Mouse (Mus musculus) hindbrain, postnatal 0 days (tissue): ENCODE data around the gene Lrrc59. TPM values are rescaled to one million over a fixed set of nuclear protein-coding genes. Genes with fewer than 3 reads are reported as not detected.

Source experiments
- ATAC-seq: fragments of 200-750 bp; cut with Nextera tagmentation; 2 replicates; pipeline ENCODE4 v1.8.0; 2017; ENCODE audit warnings: mild to moderate bottlenecking, moderate TSS enrichment, moderate library complexity
- DNase-seq: peaks from one replicate; pipeline ENCODE4 v3.0.0-alpha.2; 2015; ENCODE audit warnings: low spot score
- H3K27ac ChIP-seq: fragments of 300-500 bp; sonication (generic); 2 replicates; pipeline ENCODE4 v1.5.1; 2014; ENCODE audit warnings: mild to moderate bottlenecking
- H3K27me3 ChIP-seq: fragments of 300-500 bp; sonication (generic); 2 replicates; pipeline ENCODE4 v1.6.1; 2014; ENCODE audit warnings: low read length, mixed read lengths; ENCODE audit not compliant: insufficient read depth
- H3K36me3 ChIP-seq: fragments of 300-500 bp; sonication (generic); 2 replicates; pipeline ENCODE4 v1.6.1; 2014; ENCODE audit warnings: low read length, mixed read lengths; ENCODE audit not compliant: insufficient read depth
- H3K4me1 ChIP-seq: fragments of 300-500 bp; sonication (generic); 2 replicates; pipeline ENCODE4 v1.6.1; 2014; ENCODE audit warnings: antibody characterized with exemption, low read length, mixed read lengths; ENCODE audit not compliant: insufficient read depth
- H3K4me2 ChIP-seq: fragments of 300-500 bp; sonication (generic); 2 replicates; pipeline ENCODE4 v1.6.1; 2014; ENCODE audit warnings: low read depth, mild to moderate bottlenecking, low read length, moderate library complexity, mixed read lengths
- H3K4me3 ChIP-seq: fragments of 300-500 bp; sonication (generic); 2 replicates; pipeline ENCODE4 v1.5.1; 2014; ENCODE audit warnings: low read length
- H3K9ac ChIP-seq: fragments of 300-500 bp; sonication (generic); replicated peaks from 2 replicates; pipeline ENCODE4 v1.6.1; 2014; ENCODE audit warnings: mild to moderate bottlenecking, low read length, moderate library complexity, mixed read lengths
- H3K9me3 ChIP-seq: fragments of 300-500 bp; sonication (generic); 2 replicates; pipeline ENCODE4 v1.6.1; 2016; ENCODE audit warnings: low read length, mixed read lengths
- CTCF ChIP-seq: IDR thresholded peaks from 2 replicates; pipeline ENCODE4 v1.5.1; 2016; ENCODE audit warnings: antibody characterized with exemption, control low read depth, low read depth
- WGBS: fragments of 180-500 bp; shearing (Covaris S2); extraction: QIAGEN DNeasy Blood & Tissue Kit; methylation state at CpG from one replicate; pipeline ENCODE4 v1.1.7; 2014; 5-methylcytosine and 5-hydroxymethylcytosine counted together
- polyA plus RNA-seq: library from polyadenylated mRNA; unstranded; fragments of >200 nt; fragmentation: Nextera tagmentation; extraction: Ambion mirVana; gene quantifications from 2 replicates; pipeline ENCODE4 v1.2.1, GENCODE M21; 2015
- total RNA-seq: library from RNA; depleted of rRNA; stranded (reverse); fragments of >200 nt; gene quantifications from 2 replicates; pipeline ENCODE4 v1.2.3, GENCODE M21; 2014

Gene Lrrc59
- total and polyA plus RNA-seq, 2 experiments from 2014 or later, result 105 to 131 TPM

DNA sequence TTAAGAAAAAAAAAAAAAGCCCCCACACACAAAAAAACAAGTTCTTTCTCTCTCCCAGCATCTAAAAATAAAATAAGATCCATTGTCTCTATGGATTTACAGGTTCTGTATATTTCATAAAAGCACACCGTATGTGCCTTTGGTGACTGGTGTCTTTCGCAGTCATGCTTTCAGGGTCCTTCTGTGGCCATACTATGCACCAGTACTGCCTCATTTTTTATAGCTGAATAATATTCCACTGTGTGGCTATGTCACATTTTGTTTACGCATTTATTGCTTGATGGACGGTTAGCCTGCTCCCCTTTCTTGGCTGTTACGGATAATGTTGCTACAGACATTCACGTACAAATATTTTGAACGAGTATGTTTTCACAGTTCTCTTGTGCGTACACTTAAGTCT is 23.4 kb downstream of the Lrrc59 start:
- H3K4me3 ChIP-seq, result peak overlapping the region; percentile 53
- H3K36me3 ChIP-seq, result no peaks in the 10 kb centered on the region
- H3K27ac ChIP-seq, result no peak overlapping the region
- no peak for ATAC-seq
- no peaks in the 10 kb centered on the region for H3K9me3 ChIP-seq
- WGBS, result 54% methylated on average over 8 of the region's 8 CpGs
- H3K9ac ChIP-seq, result peak overlapping the region; percentile 56; the same call in 1 of the 2 replicates
- H3K4me1 ChIP-seq, result peaks cover 5% of the 10 kb centered on the region
- TF ChIP-seq CTCF, result no peak
- DNase-seq, result no peak
- peak overlapping the region; percentile 79 for H3K4me2 ChIP-seq
- no peaks in the 10 kb centered on the region for H3K27me3 ChIP-seq

DNA sequence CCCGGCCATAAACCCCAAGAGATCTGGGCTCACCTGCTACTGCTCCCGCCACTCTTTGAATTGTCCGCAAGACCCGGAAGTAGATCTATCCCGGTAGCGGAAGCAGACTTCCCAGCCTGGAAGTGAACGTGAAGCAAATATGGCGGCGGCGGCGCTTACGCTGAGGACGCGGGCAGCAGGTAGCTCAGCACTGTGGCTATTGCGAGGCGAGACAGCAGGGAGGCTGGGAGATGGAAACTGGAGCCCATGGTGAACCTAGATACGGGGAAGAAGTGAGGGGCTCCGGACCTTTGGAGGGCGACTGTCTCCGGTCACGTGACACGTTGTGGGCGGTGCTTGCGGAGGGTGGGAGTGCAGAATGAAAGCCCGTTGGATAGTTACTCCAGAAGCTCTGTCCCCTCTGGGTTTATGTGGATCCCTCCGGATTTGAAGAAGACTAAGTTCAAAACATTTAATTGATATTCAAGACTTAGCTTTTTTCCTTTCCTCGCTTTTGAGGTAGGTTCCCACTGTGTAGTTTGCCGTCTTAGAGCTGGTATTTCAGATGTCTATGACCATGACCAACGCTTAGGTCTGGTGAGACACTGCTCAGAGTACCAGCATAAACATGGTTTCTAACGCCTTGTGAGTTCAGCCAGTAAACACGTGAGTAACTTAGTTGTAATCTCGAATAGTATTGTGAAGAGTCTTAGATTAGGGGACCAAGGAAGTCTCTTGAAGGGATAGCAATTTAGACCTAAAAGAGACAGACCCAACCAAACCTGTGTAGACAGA is 24.3 kb downstream of the Lrrc59 start, which contains the start of the genes Mrpl27 and Eme1:
TSS of gene Mrpl27 (plus strand) at position 105 of the 774 bp plus-strand sequence.
TSS of gene Eme1 (minus strand) at position 302 of the 774 bp plus-strand sequence.
- DNase-seq (peak; percentile 89), ATAC-seq (peak; percentile 95)
- H3K27me3 ChIP-seq, result no peaks in the 10 kb centered on the region
- peak within 1 kb of the TSS; percentile 79 for H3K4me2 ChIP-seq
- peaks cover 5% of the 10 kb centered on the region for H3K4me1 ChIP-seq
- no peaks in the 10 kb centered on the region for H3K9me3 ChIP-seq
- TF ChIP-seq CTCF, result no peak
- peak within 1 kb of the TSS; percentile 86 for H3K27ac ChIP-seq
- H3K4me3 ChIP-seq, result peak within 1 kb of the TSS; percentile 53
- peak within 1 kb of the TSS; percentile 56 for H3K9ac ChIP-seq
- H3K36me3 ChIP-seq, result no peaks in the 10 kb centered on the region
- 1% methylated on average over 32 of the region's 32 CpGs for WGBS

DNA sequence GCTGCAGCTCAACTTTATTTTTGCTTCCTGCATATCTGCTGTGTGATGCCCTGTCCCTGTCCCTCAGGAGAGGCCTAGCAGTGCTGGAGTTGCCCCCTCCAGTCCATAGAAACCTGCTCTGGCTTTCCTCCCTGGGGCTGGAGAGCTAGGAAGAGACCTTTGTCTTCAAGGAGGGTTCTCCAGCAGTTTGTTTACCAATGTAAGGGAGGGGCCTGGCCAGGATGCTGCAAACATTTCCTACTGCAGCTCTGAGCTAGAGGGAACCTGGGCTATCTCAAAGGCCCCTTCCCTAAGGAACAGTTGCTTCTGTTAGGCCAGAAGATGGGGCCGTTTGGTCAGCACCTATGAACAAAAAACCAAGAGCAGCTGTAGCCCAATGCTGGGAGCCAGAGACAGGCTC is 31.8 kb downstream of the Lrrc59 start:
- Histone ChIP-seq H3K9me3 (no peaks in the 10 kb centered on the region), H3K36me3 (peaks cover 34% of the 10 kb centered on the region), H3K4me3 (no peak overlapping the region), H3K27me3 (no peaks in the 10 kb centered on the region), H3K4me1 (no peaks in the 10 kb centered on the region), H3K27ac (no peak overlapping the region), H3K9ac (no peak overlapping the region), H3K4me2 (no peak overlapping the region)
- WGBS, result 54% methylated on average over 1 of the region's 1 CpGs
- TF ChIP-seq CTCF, result no peak
- no peak for ATAC-seq
- DNase-seq, result no peak

DNA sequence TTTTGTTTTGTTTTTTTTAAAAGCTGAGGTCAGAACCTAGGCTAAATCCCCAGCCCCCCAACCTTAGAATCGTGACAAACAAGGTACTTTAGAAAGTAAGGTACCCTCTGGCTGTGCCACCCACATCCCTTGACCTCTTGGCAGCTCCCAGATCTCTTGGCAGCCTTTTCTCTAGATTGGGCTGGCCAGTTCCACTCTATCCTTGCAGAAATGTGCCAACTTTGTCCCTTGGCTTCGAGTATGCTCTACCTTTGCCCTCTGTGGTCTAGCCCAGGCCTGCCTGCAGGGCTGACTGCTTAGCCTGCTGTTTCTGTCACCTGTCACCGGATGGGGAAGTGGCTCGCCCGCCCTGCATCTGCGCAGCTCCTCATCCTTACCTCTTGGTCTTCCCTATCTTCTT is 35.7 kb downstream of the Lrrc59 start:
- ATAC-seq, result no peak
- no peaks in the 10 kb centered on the region for H3K4me1 ChIP-seq
- H3K4me3 ChIP-seq, result no peak overlapping the region
- no peak for TF ChIP-seq CTCF
- H3K36me3 ChIP-seq, result peaks cover 57% of the 10 kb centered on the region
- H3K9me3 ChIP-seq, result no peaks in the 10 kb centered on the region
- H3K27me3 ChIP-seq, result no peaks in the 10 kb centered on the region
- WGBS, result 94% methylated on average over 6 of the region's 6 CpGs
- H3K4me2 ChIP-seq, result no peak overlapping the region
- DNase-seq, result no peak
- no peak overlapping the region for H3K9ac ChIP-seq
- H3K27ac ChIP-seq, result no peak overlapping the region

DNA sequence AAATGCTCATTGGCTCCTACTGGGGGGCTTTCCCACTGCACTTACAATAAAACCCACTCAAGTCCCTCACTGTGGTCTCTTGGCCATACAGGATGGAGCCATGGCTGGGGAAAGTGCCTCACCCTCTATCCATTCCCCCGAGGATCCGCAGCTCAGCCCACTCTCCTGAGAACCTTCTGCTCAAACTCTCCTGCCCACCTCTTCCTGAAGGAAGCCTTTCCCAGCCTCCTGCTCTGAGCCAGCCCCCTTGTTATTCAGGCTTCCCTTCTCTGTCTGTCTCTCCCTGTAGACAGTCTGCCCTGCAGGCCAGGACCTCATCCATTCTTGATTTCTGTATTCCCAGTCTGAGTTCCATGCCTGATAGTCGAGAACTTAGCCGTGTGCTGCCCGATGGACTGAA is 45.4 kb downstream of the Lrrc59 start:
- Histone ChIP-seq H3K9ac (no peak overlapping the region), H3K9me3 (no peaks in the 10 kb centered on the region), H3K4me3 (no peak overlapping the region), H3K27me3 (no peaks in the 10 kb centered on the region), H3K4me1 (peaks cover 24% of the 10 kb centered on the region), H3K36me3 (peaks cover under 1% of the 10 kb centered on the region), H3K27ac (no peak overlapping the region), H3K4me2 (no peak overlapping the region)
- DNase-seq (no peak), ATAC-seq (no peak)
- TF ChIP-seq CTCF, result no peak
- 74% methylated on average over 5 of the region's 5 CpGs for WGBS

DNA sequence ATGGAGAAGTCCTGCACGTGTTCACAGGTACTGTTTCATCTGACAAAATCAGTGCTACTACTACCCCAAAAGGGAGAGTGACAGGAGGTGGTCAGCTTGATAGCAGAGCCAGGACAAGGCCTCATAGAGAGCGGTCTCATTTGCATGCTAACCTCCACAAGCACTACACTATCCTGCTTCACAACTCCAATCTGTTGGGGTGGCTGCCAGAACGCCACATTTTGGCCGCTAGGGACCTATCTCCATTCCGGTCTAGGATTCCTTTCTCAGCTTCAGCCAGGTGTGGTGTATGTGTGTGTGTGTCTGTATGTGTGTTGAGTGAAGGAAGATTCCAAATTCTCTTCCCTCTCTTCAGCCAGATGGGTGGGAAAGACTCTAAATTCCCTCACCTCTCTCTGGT is 45.9 kb downstream of the Lrrc59 start:
- H3K9me3 ChIP-seq, result no peaks in the 10 kb centered on the region
- H3K4me3 ChIP-seq, result no peak overlapping the region
- TF ChIP-seq CTCF, result 0 out of 2 replicates have a peak, but pooled peaks have one; percentile 4
- H3K4me2 ChIP-seq, result peak overlapping the region; percentile 80; the same call in 1 of the 2 replicates
- H3K27me3 ChIP-seq, result no peaks in the 10 kb centered on the region
- ATAC-seq (no peak), DNase-seq (no peak)
- no peaks in the 10 kb centered on the region for H3K36me3 ChIP-seq
- WGBS, result 73% methylated on average over 5 of the region's 5 CpGs
- peaks cover 24% of the 10 kb centered on the region for H3K4me1 ChIP-seq
- H3K27ac ChIP-seq, result no peak overlapping the region
- peak overlapping the region; percentile 89; the same call in 1 of the 2 replicates for H3K9ac ChIP-seq

DNA sequence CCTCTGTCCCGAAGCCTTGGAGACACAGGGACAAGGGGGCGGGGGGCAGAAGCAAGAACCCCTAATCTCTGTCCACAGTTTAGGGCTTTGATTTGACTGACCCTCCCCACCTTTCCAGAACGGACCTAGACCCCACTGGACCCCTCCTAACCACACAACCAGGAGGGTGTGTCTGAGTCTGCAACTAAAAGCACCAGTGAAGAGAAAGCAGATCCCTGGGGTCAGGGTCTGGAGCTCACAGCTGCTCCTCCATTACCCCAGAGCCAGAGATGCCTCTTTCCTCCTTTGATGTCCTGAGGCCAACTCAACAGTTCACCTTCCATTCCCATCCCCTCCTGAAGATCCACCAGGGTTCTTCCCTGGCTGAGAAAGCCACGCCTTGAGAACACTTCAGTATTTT is 46.7 kb downstream of the Lrrc59 start:
- Histone ChIP-seq H3K9me3 (no peaks in the 10 kb centered on the region), H3K36me3 (no peaks in the 10 kb centered on the region), H3K4me3 (peak overlapping the region; percentile 83), H3K27ac (peak overlapping the region; percentile 90; the same call in 1 of the 2 replicates), H3K9ac (peak overlapping the region; percentile 89), H3K4me1 (peaks cover 24% of the 10 kb centered on the region), H3K4me2 (peak overlapping the region; percentile 80), H3K27me3 (no peaks in the 10 kb centered on the region)
- no peak for TF ChIP-seq CTCF
- DNase-seq (no peak), ATAC-seq (0 out of 2 replicates have a peak, but pooled peaks have one; percentile 0)
- 41% methylated on average over 4 of the region's 4 CpGs for WGBS
